In genomic region chr6:100732376-100733021, GRCm38 (mm10) we compare ENCODE assay signal across 8 mouse cellular contexts. TPM values are rescaled to one million over a fixed set of nuclear protein-coding genes. Genes with fewer than 3 reads are reported as not detected.
DNase-seq lines count a peak whose midpoint lies in the region; ATAC-seq lines count a peak whose summit lies in the region.

No protein-coding gene starts in this region.

- intact Hi-C loops in left cerebral cortex, postnatal 36 days (cut with DNase I), result no loop called here

- ATAC-seq in heart, embryonic 14.5 days (ENCODE audit: insufficient number of reproducible peaks, insufficient read depth, low FRiP score, low read depth), result no peak
- no peak for ATAC-seq in stomach, embryonic 15.5 days (ENCODE audit: insufficient read depth, low FRiP score, low read depth)
- ATAC-seq in midbrain, embryonic 16.5 days, result no peak

- no peaks in the 10 kb centered on the region for H3K9me3 ChIP-seq in embryonic facial prominence, embryonic 10.5 days
- H3K9me3 ChIP-seq in heart, embryonic 14.5 days (ENCODE audit: control insufficient read depth, low read length), result no peaks in the 10 kb centered on the region
- no peaks in the 10 kb centered on the region for H3K9me3 ChIP-seq in stomach, embryonic 15.5 days
- no peaks in the 10 kb centered on the region for H3K9me3 ChIP-seq in midbrain, embryonic 16.5 days (replicated peaks; ENCODE audit: control insufficient read depth, low read length, poor library complexity, severe bottlenecking)

- no peak overlapping the region for H3K4me3 ChIP-seq in embryonic facial prominence, embryonic 10.5 days
- no peak overlapping the region for H3K4me3 ChIP-seq in heart, embryonic 14.5 days (ENCODE audit: control insufficient read depth in 1 of 2, insufficient read depth in 1 of 2, low read depth in 1 of 2, low read length in 2 of 2)
- no peak overlapping the region for H3K4me3 ChIP-seq in stomach, embryonic 15.5 days (replicated peaks)
- no peak overlapping the region for H3K4me3 ChIP-seq in midbrain, embryonic 16.5 days (ENCODE audit: low read depth, low read length)

- H3K9ac ChIP-seq in heart, embryonic 14.5 days (ENCODE audit: low read length), result no peak overlapping the region
- H3K9ac ChIP-seq in stomach, embryonic 15.5 days, result no peak overlapping the region
- H3K9ac ChIP-seq in midbrain, embryonic 16.5 days (ENCODE audit: low read depth, low read length), result no peak overlapping the region

- no peaks in the 10 kb centered on the region for H3K27me3 ChIP-seq in embryonic facial prominence, embryonic 10.5 days (replicated peaks; ENCODE audit: low read depth, poor library complexity, severe bottlenecking)
- no peaks in the 10 kb centered on the region for H3K27me3 ChIP-seq in heart, embryonic 14.5 days (ENCODE audit: control insufficient read depth, insufficient read depth, low read length)
- H3K27me3 ChIP-seq in stomach, embryonic 15.5 days (replicated peaks), result no peaks in the 10 kb centered on the region
- no peaks in the 10 kb centered on the region for H3K27me3 ChIP-seq in midbrain, embryonic 16.5 days (ENCODE audit: control insufficient read depth, insufficient read depth, low read depth, low read length)

- peak overlapping the region; percentile 11; the same call in 1 of the 2 replicates for H3K4me2 ChIP-seq in heart, embryonic 14.5 days (ENCODE audit: low read length)
- H3K4me2 ChIP-seq in stomach, embryonic 15.5 days, result 0 out of 2 replicates have a peak overlapping the region, but pooled peaks have one; percentile 19
- H3K4me2 ChIP-seq in midbrain, embryonic 16.5 days (ENCODE audit: low read length), result no peak overlapping the region

- 46% methylated on average over 12 of the region's 12 CpGs for WGBS in embryonic facial prominence, embryonic 10.5 days
- 52% methylated on average over 12 of the region's 12 CpGs for WGBS in heart, embryonic 14.5 days
- 46% methylated on average over 12 of the region's 12 CpGs for WGBS in stomach, embryonic 15.5 days
- WGBS in midbrain, embryonic 16.5 days, result 66% methylated on average over 12 of the region's 12 CpGs

- 0 out of 2 replicates have a peak, but pooled peaks cover 4% of the 10 kb centered on the region for H3K36me3 ChIP-seq in embryonic facial prominence, embryonic 10.5 days (replicated peaks)
- no peaks in the 10 kb centered on the region for H3K36me3 ChIP-seq in heart, embryonic 14.5 days (ENCODE audit: control insufficient read depth, insufficient read depth, low read length)
- no peaks in the 10 kb centered on the region for H3K36me3 ChIP-seq in stomach, embryonic 15.5 days
- H3K36me3 ChIP-seq in midbrain, embryonic 16.5 days (ENCODE audit: control insufficient read depth, insufficient read depth, low read length), result no peaks in the 10 kb centered on the region

- peak; percentile 89 for DNase-seq in brain, adult 2 months (ENCODE audit: low read depth, low spot score)
- DNase-seq in embryonic facial prominence, embryonic 10.5 days (ENCODE audit: low spot score), result peak; percentile 73
- DNase-seq in left cerebral cortex, postnatal 36 days (ENCODE audit: low spot score in 2 of 2), result peak; percentile 67 to 70
- DNase-seq in cerebellum, postnatal 10 days, result no peak
- DNase-seq in cerebellum, adult 11 months, result no peak

- peaks cover 34% of the 10 kb centered on the region for H3K4me1 ChIP-seq in embryonic facial prominence, embryonic 10.5 days
- peaks cover 0 to 3% of the 10 kb centered on the region in 2 experiments; a peak in 1 of 4 replicates for H3K4me1 ChIP-seq in heart, embryonic 14.5 days (ENCODE audit: control insufficient read depth in 2 of 2, insufficient read depth in 2 of 2, low read length in 2 of 2)
- peaks cover 2% of the 10 kb centered on the region; the same call in 1 of the 2 replicates for H3K4me1 ChIP-seq in stomach, embryonic 15.5 days
- no peaks in the 10 kb centered on the region for H3K4me1 ChIP-seq in midbrain, embryonic 16.5 days (ENCODE audit: control insufficient read depth, insufficient read depth, low read length)

- H3K27ac ChIP-seq in embryonic facial prominence, embryonic 10.5 days (replicated peaks), result peak overlapping the region; percentile 65
- peak overlapping the region; percentile 10; a peak in 1 of 4 replicates for H3K27ac ChIP-seq in heart, embryonic 14.5 days (replicated peaks in 1 of 2; ENCODE audit: control insufficient read depth in 1 of 2, insufficient read depth in 1 of 2, low read depth in 2 of 2, low read length in 2 of 2)
- no peak overlapping the region for H3K27ac ChIP-seq in stomach, embryonic 15.5 days
- H3K27ac ChIP-seq in midbrain, embryonic 16.5 days (ENCODE audit: low read length), result no peak overlapping the region

RNA-seq across cellular contexts. Expression of gene Gxylt2, which starts 28.0 kb away (rescaled TPM):
- polyA plus RNA-seq in embryonic facial prominence, embryonic 10.5 days (2016; fragmentation: Nextera tagmentation; extraction: Ambion mirVana), result 2.2 and 3.6 TPM in 2 replicates
- polyA plus RNA-seq in heart, embryonic 14.5 days (2014; fragmentation: Nextera tagmentation; extraction: Ambion mirVana), result 3.4 and 4.2 TPM in 2 replicates
- total RNA-seq in left cerebral cortex, postnatal 36 days (2021), result 1 to 10 TPM in 1 of 2 experiments, under 1 TPM in 1; 0.96 to 1.3 TPM
- 1.6 and 2.1 TPM in 2 replicates for polyA plus RNA-seq in stomach, embryonic 15.5 days (2015; fragmentation: Nextera tagmentation; extraction: Ambion mirVana)
- polyA plus RNA-seq in midbrain, embryonic 16.5 days (2015; fragmentation: Nextera tagmentation; extraction: Ambion mirVana), result 1.2 and 1.3 TPM in 2 replicates

Comparison
In these comparisons a context has a peak if more than half of its experiments do, and no peak if none do; other contexts are left out.
1. DNase-seq: peak in brain, adult 2 months (single experiment), embryonic facial prominence, embryonic 10.5 days (single experiment) and left cerebral cortex, postnatal 36 days (2 of 2); none in cerebellum, postnatal 10 days (0 of 2) and cerebellum, adult 11 months (single experiment).
2. H3K27ac ChIP-seq: peak in embryonic facial prominence, embryonic 10.5 days (single experiment) and heart, embryonic 14.5 days (2 of 2); none in stomach, embryonic 15.5 days (single experiment) and midbrain, embryonic 16.5 days (single experiment).